ENCODE assay signal across 8 mouse cellular contexts in genomic region chr7:67952777-67953700, GRCm38 (mm10). TPM values are rescaled to one million over a fixed set of nuclear protein-coding genes. Genes with fewer than 3 reads are reported as not detected.
A peak's percentile ranks its signal among the peaks of the same experiment; 100 is the strongest.
DNase-seq lines count a peak whose midpoint lies in the region; ATAC-seq and TF ChIP-seq lines count a peak whose summit lies in the region.

Gene Igf1r, plus strand, starts transcription at chr7:67952827.

- H3K4me3 ChIP-seq in gastrocnemius, adult 2 months, result peak within 1 kb of the TSS; percentile 97
- H3K4me3 ChIP-seq in hindbrain, embryonic 15.5 days, result peak within 1 kb of the TSS; percentile 78

- peak; percentile 51 for DNase-seq in cerebellum, adult 11 months
- peak; percentile 59 for DNase-seq in cerebellum, adult 9-10 months
- peak; percentile 63 for DNase-seq in gastrocnemius, adult 2 months
- DNase-seq in left cerebral cortex, postnatal 36 days (ENCODE audit: low spot score in 2 of 2), result peak; percentile 29 to 32
- DNase-seq in spleen, adult 18-20 months, result peak; percentile 17 to 25

- H3K4me2 ChIP-seq in hindbrain, embryonic 15.5 days, result peak within 1 kb of the TSS; percentile 84

- TF ChIP-seq CTCF in gastrocnemius, adult 2 months (IDR thresholded peaks at IDR 0.05), result peak; percentile 35

- WGBS in hindbrain, embryonic 15.5 days, result under 1% methylated on average over 62 of the region's 62 CpGs

- intact Hi-C loops in gastrocnemius, adult 2 months (cut with DNase I), result loop anchor here (5.0 to 10.0 kb wide), 3 partner anchors 264 to 349 kb away; no protein-coding TSS in a partner anchor
- intact Hi-C loops in left cerebral cortex, postnatal 36 days (cut with DNase I), result loop anchor here (10.0 kb wide), 1 partner anchor 278 kb away; no protein-coding TSS in a partner anchor

- peaks cover 46% of the 10 kb centered on the region for H3K4me1 ChIP-seq in hindbrain, embryonic 15.5 days (replicated peaks)

- H3K9me3 ChIP-seq in hindbrain, embryonic 15.5 days, result no peaks in the 10 kb centered on the region

- H3K9ac ChIP-seq in hindbrain, embryonic 15.5 days, result peak within 1 kb of the TSS; percentile 96

- no peaks in the 10 kb centered on the region for H3K36me3 ChIP-seq in hindbrain, embryonic 15.5 days

- ATAC-seq in cerebellum, adult (ENCODE audit: insufficient number of reproducible peaks, low FRiP score, low TSS enrichment), result no peak
- no peak for ATAC-seq in hindbrain, embryonic 15.5 days (ENCODE audit: low FRiP score, low read depth)
- ATAC-seq in megakaryocyte-erythroid progenitor cell, adult 5-6 weeks (replicated peaks; ENCODE audit: low FRiP score, low TSS enrichment, poor library complexity, severe bottlenecking), result peak; percentile 23; the same call in 1 of the 2 replicates

- H3K27ac ChIP-seq in gastrocnemius, adult 2 months, result peak within 1 kb of the TSS; percentile 98
- peak within 1 kb of the TSS; percentile 100 for H3K27ac ChIP-seq in hindbrain, embryonic 15.5 days (replicated peaks)

- H3K27me3 ChIP-seq in hindbrain, embryonic 15.5 days, result no peaks in the 10 kb centered on the region

RNA-seq across cellular contexts. Expression of gene Igf1r, which starts in this region (rescaled TPM):
- total RNA-seq in gastrocnemius, adult 2 months (2021), result 1 to 10 TPM; 8.0 to 8.3 TPM
- 19.2 and 22.8 TPM in 2 replicates for polyA plus RNA-seq in hindbrain, embryonic 15.5 days (2015; fragmentation: Nextera tagmentation; extraction: Ambion mirVana)
- total RNA-seq in left cerebral cortex, postnatal 36 days (2021), result 10 to 100 TPM; 38.4 to 62.0 TPM
- total RNA-seq in megakaryocyte-erythroid progenitor cell, adult 5-6 weeks (2014; fragmentation: Nextera tagmentation), result 40.8 and 53.2 TPM in 2 replicates
- 21.4 and 27.0 TPM in 2 replicates for total RNA-seq in megakaryocyte-erythroid progenitor cell, adult 5-6 weeks (2017)
